Mouse (Mus musculus) thymus, adult 2 months (tissue): ENCODE data around the gene Actc1. TPM values are rescaled to one million over a fixed set of nuclear protein-coding genes. Genes with fewer than 3 reads are reported as not detected.
A peak's percentile ranks its signal among the peaks of the same experiment; 100 is the strongest.

ENCODE experiments used
- DNase-seq: peaks from one replicate; pipeline ENCODE4 v3.0.0; 2021
- H3K27ac ChIP-seq: fragments of 200-500 bp; 2 replicates; pipeline ENCODE4 v1.5.1; 2012; ENCODE audit warnings: low read length, control low read depth; ENCODE audit not compliant: control insufficient read depth, insufficient read depth
- H3K27me3 ChIP-seq: fragments of 200-500 bp; 2 replicates; pipeline ENCODE4 v1.6.1; 2012; ENCODE audit warnings: mild to moderate bottlenecking, low read length, moderate library complexity, mixed read lengths; ENCODE audit not compliant: control insufficient read depth, insufficient read depth
- H3K36me3 ChIP-seq: fragments of 200-500 bp; 2 replicates; pipeline ENCODE4 v1.6.1; 2012; ENCODE audit warnings: mild to moderate bottlenecking, low read length, moderate library complexity; ENCODE audit not compliant: control insufficient read depth, insufficient read depth
- H3K4me1 ChIP-seq: fragments of 200-500 bp; replicated peaks from 2 replicates; pipeline ENCODE4 v1.6.1; 2012; ENCODE audit warnings: low read length; ENCODE audit not compliant: control insufficient read depth, insufficient read depth
- H3K4me3 ChIP-seq: fragments of 200-500 bp; 2 replicates; pipeline ENCODE4 v1.5.1; 2012; ENCODE audit warnings: mild to moderate bottlenecking, low read length, control low read depth, moderate library complexity; ENCODE audit not compliant: control insufficient read depth, insufficient read depth
- CTCF ChIP-seq: fragments of 200-500 bp; IDR thresholded peaks from 2 replicates; pipeline ENCODE4 v1.5.1; 2012; ENCODE audit warnings: mild to moderate bottlenecking, control low read depth, low read length, moderate library complexity, borderline replicate concordance; ENCODE audit not compliant: control insufficient read depth, poor library complexity, insufficient read depth; ENCODE audit errors: extremely low read depth
- POLR2A ChIP-seq: fragments of 200-500 bp; IDR thresholded peaks from 2 replicates; pipeline ENCODE4 v1.6.1; 2012; ENCODE audit warnings: mild to moderate bottlenecking, low read length, control low read depth, moderate library complexity; ENCODE audit not compliant: control insufficient read depth, poor library complexity, insufficient read depth; ENCODE audit errors: extremely low read depth
- WGBS: fragments of 180-500 bp; shearing (Covaris S2); methylation state at CpG from one replicate; pipeline ENCODE4 v1.1.7; 2018; 5-methylcytosine and 5-hydroxymethylcytosine counted together
- polyA plus RNA-seq: library from polyadenylated mRNA; depleted of rRNA; stranded (reverse); fragments of >200 nt; gene quantifications from 2 replicates; pipeline ENCODE4 v1.2.3, GENCODE M21; 2012

Gene Actc1
- polyA plus RNA-seq, 1 experiment, result 728 TPM

- WGBS, result 79% methylated on average over 5 of the region's 5 CpGs
- Histone ChIP-seq H3K27me3 (no peaks in the 10 kb centered on the region), H3K36me3 (peaks cover 9% of the 10 kb centered on the region), H3K27ac (no peak overlapping the region), H3K4me3 (no peak overlapping the region), H3K4me1 (no peaks in the 10 kb centered on the region)
- no peak for DNase-seq
- no peak for TF ChIP-seq POLR2A
- no peak for TF ChIP-seq CTCF
Measured at GRCm38 (mm10) chr2:114095348-114095747, 42.0 kb upstream of the Actc1 start.

GRCm38 (mm10) chr2:114094696-114095095, 41.3 kb upstream of the Actc1 start:
- Histone ChIP-seq H3K4me1 (no peaks in the 10 kb centered on the region), H3K27ac (no peak overlapping the region), H3K36me3 (peaks cover 5% of the 10 kb centered on the region; the same call in 1 of the 2 replicates), H3K4me3 (no peak overlapping the region), H3K27me3 (no peaks in the 10 kb centered on the region)
- 100% methylated on average over 1 of the region's 1 CpGs for WGBS
- no peak for TF ChIP-seq CTCF
- no peak for TF ChIP-seq POLR2A
- DNase-seq, result peak; percentile 6

- H3K4me3 ChIP-seq, result no peak overlapping the region
- no peak for DNase-seq
- no peaks in the 10 kb centered on the region for H3K4me1 ChIP-seq
- H3K27me3 ChIP-seq, result no peaks in the 10 kb centered on the region
- H3K36me3 ChIP-seq, result no peaks in the 10 kb centered on the region
- H3K27ac ChIP-seq, result no peak overlapping the region
- 86% methylated on average over 9 of the region's 9 CpGs for WGBS
- TF ChIP-seq CTCF, result no peak
- no peak for TF ChIP-seq POLR2A
Measured at GRCm38 (mm10) chr2:114093577-114093976, 40.2 kb upstream of the Actc1 start.

- H3K27me3 ChIP-seq, result no peaks in the 10 kb centered on the region
- no peak for TF ChIP-seq POLR2A
- TF ChIP-seq CTCF, result no peak
- no peak overlapping the region for H3K4me3 ChIP-seq
- 93% methylated on average over 3 of the region's 3 CpGs for WGBS
- H3K36me3 ChIP-seq, result no peaks in the 10 kb centered on the region
- no peak for DNase-seq
- no peaks in the 10 kb centered on the region for H3K4me1 ChIP-seq
- H3K27ac ChIP-seq, result no peak overlapping the region
Measured at GRCm38 (mm10) chr2:114089862-114090261, 36.5 kb upstream of the Actc1 start.

GRCm38 (mm10) chr2:114087271-114087670, 33.9 kb upstream of the Actc1 start:
- Histone ChIP-seq H3K27ac (no peak overlapping the region), H3K27me3 (no peaks in the 10 kb centered on the region), H3K4me1 (no peaks in the 10 kb centered on the region), H3K4me3 (no peak overlapping the region), H3K36me3 (no peaks in the 10 kb centered on the region)
- TF ChIP-seq POLR2A (no peak), CTCF (no peak)
- WGBS, result 63% methylated on average over 1 of the region's 1 CpGs
- DNase-seq, result no peak

- DNase-seq, result no peak
- 95% methylated on average over 2 of the region's 2 CpGs for WGBS
- Histone ChIP-seq H3K4me1 (no peaks in the 10 kb centered on the region), H3K27me3 (no peaks in the 10 kb centered on the region; the same call in 1 of the 2 replicates), H3K27ac (no peak overlapping the region), H3K4me3 (no peak overlapping the region), H3K36me3 (no peaks in the 10 kb centered on the region)
- TF ChIP-seq CTCF (no peak), POLR2A (no peak)
Measured at GRCm38 (mm10) chr2:114071876-114072275, 18.5 kb upstream of the Actc1 start.

GRCm38 (mm10) chr2:114066226-114066625, 12.9 kb upstream of the Actc1 start:
- H3K36me3 ChIP-seq, result no peaks in the 10 kb centered on the region
- no peaks in the 10 kb centered on the region for H3K4me1 ChIP-seq
- no peak overlapping the region for H3K4me3 ChIP-seq
- H3K27me3 ChIP-seq, result no peaks in the 10 kb centered on the region
- no peak for DNase-seq
- TF ChIP-seq POLR2A, result no peak
- no peak for TF ChIP-seq CTCF
- no peak overlapping the region for H3K27ac ChIP-seq
- WGBS, result 92% methylated on average over 3 of the region's 3 CpGs
